Mouse (Mus musculus) spleen, adult 2 months (tissue): ENCODE results near the gene Mut.

ENCODE experiments used
- CTCF ChIP-seq: fragments of 200-500 bp; IDR thresholded peaks from 2 replicates; pipeline ENCODE4 v1.5.1; 2011; ENCODE audit warnings: mild to moderate bottlenecking, inconsistent platforms; ENCODE audit not compliant: insufficient read depth, insufficient read length, insufficient replicate concordance; ENCODE audit errors: extremely low read depth
- POLR2A ChIP-seq: fragments of 200-500 bp; IDR thresholded peaks from 2 replicates; pipeline ENCODE4 v1.6.1; 2011; ENCODE audit warnings: low read depth, low read length, inconsistent platforms

- TF ChIP-seq POLR2A (no peak), CTCF (no peak)
These were observed 29.7 kb upstream of the Mut start for GRCm38 (mm10) chr17:40904721-40905154.
